Mouse (Mus musculus) heart, embryonic 10.5 days (tissue): ENCODE measurements around the gene 1700001K19Rik. TPM values are rescaled to one million over a fixed set of nuclear protein-coding genes. Genes with fewer than 3 reads are reported as not detected.
"Not testable (repeated sequence)": the region's sequence is repeated elsewhere in the genome, so short reads cannot be mapped to it uniquely, and the experiment has no call there.

Experiments
- DNase-seq: peaks from one replicate; pipeline ENCODE4 v3.0.0-alpha.2; 2017; ENCODE audit warnings: low spot score
- H3K27ac ChIP-seq: fragments of 300-500 bp; sonication (generic); 2 replicates; pipeline ENCODE4 v1.5.1; 2016; ENCODE audit warnings: mild to moderate bottlenecking
- H3K27me3 ChIP-seq: fragments of 300-500 bp; sonication (generic); 2 replicates; pipeline ENCODE4 v1.6.1; 2016; ENCODE audit warnings: mild to moderate bottlenecking; ENCODE audit not compliant: poor library complexity, insufficient read depth, severe bottlenecking
- H3K36me3 ChIP-seq: fragments of 300-500 bp; sonication (generic); 2 replicates; pipeline ENCODE4 v1.6.1; 2016; ENCODE audit warnings: mild to moderate bottlenecking, moderate library complexity
- H3K4me1 ChIP-seq: fragments of 300-500 bp; sonication (generic); 2 replicates; pipeline ENCODE4 v1.6.1; 2016; ENCODE audit warnings: mild to moderate bottlenecking
- H3K4me3 ChIP-seq: fragments of 300-500 bp; sonication (generic); 2 replicates; pipeline ENCODE4 v1.5.1; 2016; ENCODE audit warnings: mild to moderate bottlenecking, moderate library complexity
- H3K9me3 ChIP-seq: fragments of 300-500 bp; sonication (generic); 2 replicates; pipeline ENCODE4 v1.6.1; 2016; ENCODE audit warnings: mild to moderate bottlenecking, moderate library complexity
- WGBS: fragments of 180-500 bp; shearing (Covaris S2); methylation state at CpG from one replicate; pipeline ENCODE4 v1.1.7; 2016; 5-methylcytosine and 5-hydroxymethylcytosine counted together
- polyA plus RNA-seq: library from polyadenylated mRNA; unstranded; fragments of >200 nt; fragmentation: Nextera tagmentation; extraction: Ambion mirVana; gene quantifications from 2 replicates; pipeline ENCODE4 v1.2.1, GENCODE M21; 2016

1700001K19Rik gene
- polyA plus RNA-seq, 1 experiment from 2014 or later: not detected

DNA sequence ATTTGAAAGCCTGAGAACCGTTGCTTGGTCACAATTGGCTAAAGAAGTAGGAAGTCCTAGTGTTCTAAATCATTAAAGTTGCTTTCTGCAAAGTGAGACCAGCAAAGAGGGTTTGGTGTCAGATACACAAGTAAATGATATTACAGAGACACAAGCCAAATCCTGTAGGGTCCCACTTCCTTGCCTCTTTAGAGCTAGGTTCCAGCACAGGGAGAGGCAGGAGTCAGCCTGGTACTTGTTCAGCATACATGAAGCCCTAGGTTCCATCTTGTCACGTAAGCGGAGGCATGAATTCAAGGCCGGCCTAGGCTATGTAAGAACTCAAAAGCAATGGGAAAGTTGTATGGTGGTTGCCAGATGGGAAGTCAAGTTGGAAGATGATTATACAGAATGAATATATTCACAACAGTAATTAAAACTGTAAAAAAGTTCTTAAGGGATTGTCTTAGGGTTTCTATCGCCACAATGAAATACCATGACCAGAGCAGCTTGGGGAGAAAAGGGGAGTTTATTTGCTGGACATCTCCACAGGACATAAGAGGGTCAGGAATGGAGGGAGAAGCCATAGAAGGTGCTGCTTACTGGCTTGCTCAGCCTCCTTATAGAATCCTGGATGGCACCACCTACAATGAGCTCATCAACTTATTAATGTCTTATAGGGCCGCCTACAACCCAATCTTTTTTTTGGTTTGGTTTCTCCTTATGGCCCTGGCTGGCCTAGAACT, 7.7 kb upstream of the 1700001K19Rik start:
- WGBS: 86% methylated on average over 6 of the region's 6 CpGs
- no peak overlapping the region for H3K27ac ChIP-seq
- DNase-seq: no peak
- H3K9me3 ChIP-seq: no peaks in the 10 kb centered on the region
- H3K27me3 ChIP-seq: no peaks in the 10 kb centered on the region
- no peak overlapping the region for H3K4me3 ChIP-seq
- H3K4me1 ChIP-seq: peaks cover 14% of the 10 kb centered on the region
- peaks cover 67% of the 10 kb centered on the region for H3K36me3 ChIP-seq

DNA sequence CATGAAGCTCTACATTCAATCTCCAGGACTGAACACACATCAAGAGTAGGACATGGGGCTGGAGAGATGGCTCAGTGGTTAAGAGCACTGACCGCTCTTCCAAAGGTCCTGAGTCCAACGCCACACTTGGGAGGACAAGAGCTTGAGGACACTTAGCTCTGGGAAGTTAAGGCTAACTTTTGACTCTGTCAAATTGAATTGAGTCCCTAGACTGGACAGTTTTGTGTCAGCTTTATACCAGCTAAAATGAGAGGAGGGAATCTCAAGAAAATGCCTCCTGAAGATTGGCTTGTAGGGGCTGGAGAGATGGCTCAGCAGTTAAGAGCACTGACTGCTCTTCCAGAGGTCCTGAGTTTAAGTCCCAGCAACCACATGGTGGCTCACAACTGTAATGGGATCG, 6.5 kb upstream of the 1700001K19Rik start:
- not testable (repeated sequence) for H3K27me3 ChIP-seq, H3K4me3 ChIP-seq, H3K9me3 ChIP-seq, H3K4me1 ChIP-seq, H3K27ac ChIP-seq, DNase-seq
- WGBS: 94% methylated on average over 3 of the region's 3 CpGs
- H3K36me3 ChIP-seq: peaks cover 59% of the 10 kb centered on the region

DNA sequence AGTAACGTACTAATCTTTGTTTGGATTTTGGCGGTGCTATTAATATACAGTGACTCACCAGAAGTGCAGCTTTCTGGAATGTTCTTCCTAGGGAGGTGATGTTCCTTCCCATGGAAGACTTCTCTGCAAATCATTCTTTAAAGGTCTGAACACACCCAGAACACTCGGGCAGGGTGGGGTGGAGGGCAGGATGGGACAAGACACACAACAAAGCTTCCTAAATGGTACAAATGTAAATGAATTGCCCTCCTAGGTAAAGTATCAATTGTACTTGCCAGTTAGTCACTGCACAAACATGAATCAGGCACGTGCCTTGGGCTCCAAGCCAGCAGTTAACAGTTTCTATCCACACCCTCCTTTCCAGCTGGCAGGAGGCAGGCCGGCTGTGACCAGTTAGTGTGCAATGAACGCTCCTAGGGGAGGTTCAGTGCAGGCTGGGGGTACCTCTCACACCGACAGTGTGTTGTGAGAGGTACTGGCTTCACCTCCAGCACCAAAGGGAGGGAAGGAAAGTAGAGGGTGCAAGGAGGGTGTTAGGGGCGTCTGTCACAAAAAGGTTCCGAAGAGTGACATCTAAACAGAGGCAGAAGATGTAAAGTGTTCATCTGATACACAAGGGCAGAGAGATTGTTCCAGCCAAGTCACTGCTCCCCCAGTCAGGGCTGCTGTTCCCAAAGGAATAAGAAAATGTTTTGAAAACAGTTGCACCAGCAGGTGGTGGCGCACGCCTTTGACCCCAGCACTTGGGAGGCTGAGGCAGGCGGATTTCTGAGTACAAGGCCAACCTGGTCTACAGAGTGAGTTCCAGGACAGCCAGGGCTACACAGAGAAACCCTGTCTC, 5.7 kb upstream of the 1700001K19Rik start:
- Histone ChIP-seq H3K36me3 (peaks cover 53% of the 10 kb centered on the region), H3K4me1 (peaks cover 7% of the 10 kb centered on the region), H3K9me3 (no peaks in the 10 kb centered on the region), H3K27ac (peak overlapping the region; percentile 56), H3K4me3 (no peak overlapping the region), H3K27me3 (no peaks in the 10 kb centered on the region)
- 61% methylated on average over 12 of the region's 12 CpGs for WGBS
- peak; percentile 86 for DNase-seq

DNA sequence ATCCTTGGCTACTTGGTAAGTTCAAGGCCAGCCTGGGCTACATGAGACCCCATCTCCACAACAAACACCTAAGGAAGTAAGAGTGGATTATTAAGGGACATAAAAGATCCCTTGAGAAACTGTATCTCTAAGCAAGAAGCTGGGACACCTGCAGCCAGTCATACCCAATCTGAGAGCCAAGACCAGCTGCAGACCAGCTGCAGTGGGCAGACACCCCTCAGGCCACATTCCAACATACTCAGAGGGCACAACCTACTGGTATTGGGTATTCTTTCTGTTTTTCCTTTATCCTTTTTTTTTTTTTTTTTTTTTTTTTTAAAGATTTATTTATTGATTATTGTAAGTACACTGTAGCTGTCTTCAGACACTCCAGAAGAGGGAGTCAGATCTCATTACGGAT, 1.2 kb upstream of the 1700001K19Rik start:
- no peak overlapping the region for H3K4me3 ChIP-seq
- WGBS: no CpG with 5 or more reads among the region's 1 CpGs
- H3K9me3 ChIP-seq: no peaks in the 10 kb centered on the region
- peaks cover 17% of the 10 kb centered on the region for H3K36me3 ChIP-seq
- H3K27ac ChIP-seq: no peak overlapping the region
- H3K27me3 ChIP-seq: no peaks in the 10 kb centered on the region
- no peak for DNase-seq
- H3K4me1 ChIP-seq: peaks cover 16% of the 10 kb centered on the region

DNA sequence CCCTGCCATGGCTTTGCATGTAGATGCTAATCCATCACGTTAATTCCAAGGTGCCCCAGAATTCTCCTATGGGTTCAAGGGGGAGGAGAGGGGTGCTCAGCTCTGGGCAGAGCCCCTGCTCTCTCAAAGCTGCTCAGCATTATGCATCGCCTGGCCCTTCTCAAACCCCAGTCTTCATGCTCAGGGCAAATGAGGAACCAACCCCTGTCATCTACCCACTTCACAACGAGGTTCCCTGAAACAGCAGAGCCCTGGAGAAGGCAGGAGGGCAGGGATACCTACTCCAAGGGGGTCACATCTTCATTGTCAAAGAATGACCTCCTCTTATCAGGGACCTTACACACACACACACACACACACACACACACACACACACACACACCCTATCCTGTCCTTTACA, 541 bp downstream of the 1700001K19Rik start:
- 66% methylated on average over 3 of the region's 3 CpGs for WGBS
- Histone ChIP-seq H3K9me3 (no peaks in the 10 kb centered on the region), H3K27ac (no peak overlapping the region), H3K27me3 (no peaks in the 10 kb centered on the region), H3K4me1 (peaks cover 9% of the 10 kb centered on the region), H3K4me3 (no peak overlapping the region), H3K36me3 (peaks cover 8% of the 10 kb centered on the region)
- no peak for DNase-seq

DNA sequence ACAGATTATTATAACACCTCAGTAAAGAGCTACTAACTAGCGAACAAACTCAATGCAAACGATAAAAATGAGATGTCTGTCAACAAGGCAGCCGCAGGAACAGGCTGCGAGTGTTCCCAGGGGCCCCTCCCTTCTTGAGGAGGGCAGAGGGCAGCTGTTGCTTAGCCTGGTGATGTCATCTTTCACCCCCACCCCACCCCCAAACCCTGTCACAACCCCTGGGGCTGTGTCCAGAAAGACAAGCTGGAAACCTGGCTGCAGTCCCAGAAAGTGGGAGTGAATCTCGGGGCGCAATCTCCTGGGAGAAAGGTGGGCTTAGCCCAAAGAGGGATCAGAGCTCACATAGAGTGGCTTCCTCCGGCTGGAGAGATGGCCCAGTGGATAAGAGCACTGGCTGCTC, 1.2 kb downstream of the 1700001K19Rik start:
- no peaks in the 10 kb centered on the region for H3K27me3 ChIP-seq
- peaks cover 9% of the 10 kb centered on the region for H3K4me1 ChIP-seq
- no peaks in the 10 kb centered on the region for H3K9me3 ChIP-seq
- no peak overlapping the region for H3K4me3 ChIP-seq
- H3K36me3 ChIP-seq: 0 out of 2 replicates have a peak, but pooled peaks cover 3% of the 10 kb centered on the region
- 46% methylated on average over 7 of the region's 7 CpGs for WGBS
- H3K27ac ChIP-seq: no peak overlapping the region
- DNase-seq: no peak

DNA sequence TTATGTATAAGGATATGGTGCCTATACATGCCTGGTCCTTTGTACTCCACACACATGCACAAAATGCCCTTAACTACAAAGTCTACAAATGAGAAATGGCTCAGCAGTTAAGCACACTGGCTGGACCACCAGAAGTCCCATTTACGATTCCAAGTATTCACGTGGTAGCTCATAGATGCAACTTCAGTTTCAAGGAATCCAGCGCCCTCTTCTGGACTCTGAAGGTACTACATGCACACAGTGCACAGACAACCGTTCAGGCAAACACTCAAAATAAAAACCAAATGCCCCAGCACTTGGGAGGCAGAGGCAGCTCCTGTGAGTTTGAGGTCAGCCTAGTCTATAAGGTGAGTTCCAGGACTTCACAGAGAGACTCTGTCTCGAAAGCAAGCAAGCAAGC, 8.2 kb downstream of the 1700001K19Rik start:
- no peak overlapping the region for H3K4me3 ChIP-seq
- 58% methylated on average over 5 of the region's 5 CpGs for WGBS
- H3K27me3 ChIP-seq: no peaks in the 10 kb centered on the region
- DNase-seq: no peak
- H3K27ac ChIP-seq: no peak overlapping the region
- H3K9me3 ChIP-seq: no peaks in the 10 kb centered on the region
- no peaks in the 10 kb centered on the region for H3K4me1 ChIP-seq
- H3K36me3 ChIP-seq: peaks cover 18% of the 10 kb centered on the region

DNA sequence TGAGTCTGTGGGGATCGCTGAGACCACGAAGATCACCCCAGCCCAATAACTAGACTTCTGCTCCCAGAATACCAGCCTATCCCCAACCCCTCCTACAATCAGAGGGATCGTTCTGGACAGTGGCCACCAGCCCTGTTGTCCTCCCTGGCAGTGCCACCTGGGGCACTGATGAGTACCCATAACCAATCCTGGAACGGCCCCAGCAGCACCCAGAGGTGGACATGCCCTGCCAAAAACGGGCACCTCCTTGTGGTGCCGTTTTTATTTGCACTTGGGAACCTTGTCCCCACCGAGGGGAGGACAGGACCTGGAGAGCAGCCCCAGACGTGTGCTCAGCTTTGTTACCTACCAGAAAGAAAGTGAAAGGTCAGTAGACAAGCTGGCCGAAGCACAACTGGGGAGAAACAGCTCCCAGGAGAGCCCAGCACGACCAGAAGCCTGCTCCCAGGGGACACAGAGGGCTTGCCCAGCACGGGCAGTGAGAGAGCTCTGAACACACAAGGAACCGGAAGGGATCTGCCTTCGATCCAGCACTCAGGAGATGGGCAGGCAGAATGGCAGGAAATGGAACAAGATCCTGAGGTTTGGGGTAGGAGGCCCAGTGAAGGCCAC, 14.8 kb downstream of the 1700001K19Rik start:
- DNase-seq: no peak
- no peaks in the 10 kb centered on the region for H3K4me1 ChIP-seq
- no peaks in the 10 kb centered on the region for H3K9me3 ChIP-seq
- no peak overlapping the region for H3K4me3 ChIP-seq
- no peak overlapping the region for H3K27ac ChIP-seq
- 92% methylated on average over 13 of the region's 13 CpGs for WGBS
- peaks cover 84% of the 10 kb centered on the region for H3K36me3 ChIP-seq
- no peaks in the 10 kb centered on the region for H3K27me3 ChIP-seq

DNA sequence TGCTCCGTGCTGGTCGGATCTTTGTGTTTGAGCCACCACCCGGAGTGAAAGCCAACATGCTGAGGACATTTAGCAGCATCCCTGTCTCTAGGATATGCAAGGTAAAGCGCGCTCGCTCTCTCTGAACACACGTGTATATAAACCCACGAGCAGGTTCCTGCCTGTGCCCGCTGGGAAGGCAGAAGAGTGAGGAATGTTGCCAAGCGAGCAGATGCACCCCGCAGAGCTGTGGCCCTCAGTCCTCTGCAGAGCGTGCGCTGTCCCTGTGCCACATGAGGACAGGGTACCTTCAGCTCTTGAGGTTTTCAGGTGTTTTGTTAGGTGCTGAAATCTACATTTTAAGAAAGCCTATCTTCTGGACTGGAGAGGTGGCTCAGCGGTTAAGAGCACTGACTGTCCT, 20.7 kb downstream of the 1700001K19Rik start:
- Histone ChIP-seq H3K4me3 (no peak overlapping the region), H3K27ac (no peak overlapping the region), H3K9me3 (no peaks in the 10 kb centered on the region), H3K27me3 (no peaks in the 10 kb centered on the region), H3K36me3 (peaks cover 99% of the 10 kb centered on the region), H3K4me1 (no peaks in the 10 kb centered on the region)
- WGBS: 94% methylated on average over 14 of the region's 14 CpGs
- no peak for DNase-seq

DNA sequence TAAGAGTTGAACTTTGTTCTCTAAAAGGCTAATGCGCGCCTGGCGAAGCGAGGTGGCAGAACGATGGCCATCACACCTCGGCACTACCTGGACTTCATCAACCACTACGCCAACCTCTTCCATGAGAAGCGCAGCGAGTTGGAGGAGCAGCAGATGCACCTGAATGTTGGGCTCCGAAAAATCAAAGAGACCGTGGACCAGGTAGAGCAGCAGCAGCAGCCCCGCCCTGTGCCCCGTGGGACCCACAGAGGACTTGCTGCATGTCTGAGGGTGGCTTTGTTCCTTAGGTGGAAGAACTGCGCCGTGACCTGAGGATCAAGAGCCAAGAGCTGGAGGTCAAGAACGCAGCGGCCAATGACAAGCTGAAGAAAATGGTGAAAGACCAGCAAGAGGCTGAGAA, 31.0 kb downstream of the 1700001K19Rik start:
- Histone ChIP-seq H3K9me3 (no peaks in the 10 kb centered on the region), H3K4me1 (no peaks in the 10 kb centered on the region), H3K4me3 (no peak overlapping the region), H3K27ac (no peak overlapping the region), H3K27me3 (no peaks in the 10 kb centered on the region), H3K36me3 (peaks cover 98% of the 10 kb centered on the region)
- no peak for DNase-seq
- WGBS: 97% methylated on average over 17 of the region's 17 CpGs

DNA sequence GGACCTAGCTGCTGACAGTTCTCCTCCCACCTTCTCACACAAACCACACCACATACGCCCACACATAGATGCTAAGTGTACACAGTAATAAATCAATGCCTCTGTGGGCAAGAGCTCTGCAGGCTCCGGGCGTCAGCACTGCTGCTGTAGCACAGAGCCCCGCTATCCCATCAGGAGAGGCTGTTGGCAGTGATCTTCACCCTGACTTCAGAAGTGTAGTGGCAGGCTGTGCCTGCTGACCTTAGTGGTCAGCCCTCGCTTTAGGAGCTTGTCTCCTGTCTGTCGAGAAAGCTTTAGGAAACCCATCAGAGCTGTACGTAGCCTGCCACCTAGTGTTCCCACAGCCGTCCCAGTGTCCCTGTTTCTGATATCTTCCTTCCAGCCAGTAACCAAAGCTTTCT, 32.2 kb downstream of the 1700001K19Rik start:
- Histone ChIP-seq H3K27ac (no peak overlapping the region), H3K36me3 (peaks cover 98% of the 10 kb centered on the region), H3K4me3 (no peak overlapping the region), H3K27me3 (no peaks in the 10 kb centered on the region), H3K4me1 (no peaks in the 10 kb centered on the region), H3K9me3 (no peaks in the 10 kb centered on the region)
- no peak for DNase-seq
- WGBS: 79% methylated on average over 8 of the region's 8 CpGs

DNA sequence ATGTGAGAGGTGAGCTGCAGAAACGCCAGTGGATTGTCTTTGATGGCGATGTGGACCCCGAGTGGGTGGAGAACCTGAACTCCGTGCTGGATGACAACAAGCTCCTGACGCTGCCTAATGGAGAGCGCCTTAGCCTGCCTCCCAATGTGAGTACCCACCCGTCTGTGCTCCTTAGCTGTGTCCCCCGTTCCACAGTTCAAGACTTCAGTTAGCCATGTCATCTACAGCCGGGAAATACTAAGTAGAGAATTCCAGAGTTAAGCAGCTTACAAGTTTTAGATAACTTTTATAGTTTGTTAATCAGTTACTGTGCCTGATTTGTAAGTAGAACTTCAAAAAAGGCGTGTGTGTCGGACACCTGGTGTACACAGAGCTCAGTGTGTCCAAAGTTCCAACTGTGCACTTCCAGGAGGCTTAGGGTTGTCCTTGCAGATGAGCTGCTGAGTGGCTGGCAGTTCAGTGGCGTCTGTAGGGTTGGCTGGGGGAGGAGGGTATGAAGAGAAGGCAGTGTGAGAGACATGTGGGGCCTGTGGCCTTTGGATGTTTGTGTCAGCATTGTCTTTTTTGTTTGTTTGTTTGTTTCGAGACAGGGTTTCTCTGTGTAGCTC, 44.8 kb downstream of the 1700001K19Rik start:
- DNase-seq: no peak
- WGBS: 92% methylated on average over 13 of the region's 13 CpGs
- Histone ChIP-seq H3K4me1 (no peaks in the 10 kb centered on the region), H3K36me3 (peaks cover 100% of the 10 kb centered on the region), H3K9me3 (no peaks in the 10 kb centered on the region), H3K27me3 (no peaks in the 10 kb centered on the region), H3K4me3 (no peak overlapping the region), H3K27ac (no peak overlapping the region)

DNA sequence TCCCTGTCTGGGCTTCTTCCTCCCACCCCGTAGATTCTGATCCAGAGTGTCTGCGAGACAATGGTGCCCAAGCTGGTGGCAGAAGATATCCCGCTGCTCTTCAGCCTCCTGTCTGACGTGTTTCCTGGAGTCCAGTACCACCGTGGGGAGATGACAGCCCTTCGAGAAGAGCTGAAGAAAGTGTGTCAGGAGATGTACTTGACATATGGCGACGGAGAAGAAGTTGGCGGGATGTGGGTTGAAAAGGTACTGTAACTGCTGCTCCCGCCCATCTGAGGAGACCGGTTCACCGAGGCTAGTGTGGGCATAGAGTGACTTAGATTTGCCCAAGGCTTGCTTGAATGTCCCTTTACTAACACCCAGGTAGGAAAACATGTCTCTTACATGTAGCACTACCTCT, 46.1 kb downstream of the 1700001K19Rik start:
- no peaks in the 10 kb centered on the region for H3K9me3 ChIP-seq
- DNase-seq: no peak
- H3K4me1 ChIP-seq: no peaks in the 10 kb centered on the region
- H3K27ac ChIP-seq: no peak overlapping the region
- H3K36me3 ChIP-seq: peaks cover 100% of the 10 kb centered on the region
- H3K4me3 ChIP-seq: no peak overlapping the region
- H3K27me3 ChIP-seq: no peaks in the 10 kb centered on the region
- 90% methylated on average over 12 of the region's 12 CpGs for WGBS
